Mouse (Mus musculus): ENCODE results near the gene Nav2. TPM values are rescaled to one million over a fixed set of nuclear protein-coding genes. Genes with fewer than 3 reads are reported as not detected.

Gene Nav2
- total RNA-seq, 2 experiments from 2014 or later, result 77.1 to 106 TPM

DNA sequence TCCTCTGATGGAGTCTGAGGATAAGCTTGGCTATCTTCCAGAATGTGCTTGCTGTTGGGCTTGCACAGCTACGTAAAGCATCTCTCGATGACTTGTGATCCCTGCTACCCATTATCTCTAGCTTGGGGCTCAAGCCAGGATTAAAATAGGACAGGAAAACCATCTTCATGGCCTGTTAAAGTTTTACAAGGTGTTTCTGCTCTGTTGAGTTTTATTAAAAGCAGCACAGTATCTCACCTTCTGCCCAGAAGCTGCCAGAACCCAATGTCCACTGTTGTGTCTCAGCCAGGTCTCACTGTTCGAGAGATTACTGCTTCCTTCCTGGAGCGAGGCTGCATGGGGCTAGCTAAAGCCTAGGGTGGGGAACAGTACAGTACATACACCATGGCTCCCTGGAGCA is 123.7 kb downstream of the Nav2 start:
- intact Hi-C loops (cut with DNase I), result no loop called here
- no peak for DNase-seq (ENCODE audit: low spot score in 2 of 2)

DNA sequence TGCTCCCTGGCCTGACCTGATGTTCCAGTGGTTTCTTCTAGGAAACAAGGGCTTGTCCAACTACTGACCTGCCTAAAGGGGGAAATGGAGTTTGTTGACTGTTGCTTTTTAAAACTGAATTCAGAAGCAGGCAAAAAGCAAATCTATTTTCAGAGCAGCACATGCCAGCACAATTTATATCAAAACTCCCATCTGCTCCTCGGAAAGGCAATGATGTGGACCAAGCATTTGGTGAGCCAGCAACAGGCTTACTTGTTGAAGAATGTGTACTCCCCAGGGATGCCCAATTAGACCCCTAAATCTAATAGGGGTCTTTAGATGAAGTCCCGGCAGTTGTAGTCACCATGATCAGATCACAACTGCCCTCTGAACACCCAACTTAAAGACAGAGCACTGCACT is 125.7 kb downstream of the Nav2 start:
- peak in 1 of 2 experiments; percentile 38 for DNase-seq (ENCODE audit: low spot score in 2 of 2)
- intact Hi-C loops (cut with DNase I), result no loop called here

- DNase-seq (ENCODE audit: low spot score in 2 of 2), result no peak
- intact Hi-C loops (cut with DNase I), result no loop called here
Observed at GRCm38 (mm10) chr7:49040163-49040562, 131.6 kb downstream of the Nav2 start.

DNA sequence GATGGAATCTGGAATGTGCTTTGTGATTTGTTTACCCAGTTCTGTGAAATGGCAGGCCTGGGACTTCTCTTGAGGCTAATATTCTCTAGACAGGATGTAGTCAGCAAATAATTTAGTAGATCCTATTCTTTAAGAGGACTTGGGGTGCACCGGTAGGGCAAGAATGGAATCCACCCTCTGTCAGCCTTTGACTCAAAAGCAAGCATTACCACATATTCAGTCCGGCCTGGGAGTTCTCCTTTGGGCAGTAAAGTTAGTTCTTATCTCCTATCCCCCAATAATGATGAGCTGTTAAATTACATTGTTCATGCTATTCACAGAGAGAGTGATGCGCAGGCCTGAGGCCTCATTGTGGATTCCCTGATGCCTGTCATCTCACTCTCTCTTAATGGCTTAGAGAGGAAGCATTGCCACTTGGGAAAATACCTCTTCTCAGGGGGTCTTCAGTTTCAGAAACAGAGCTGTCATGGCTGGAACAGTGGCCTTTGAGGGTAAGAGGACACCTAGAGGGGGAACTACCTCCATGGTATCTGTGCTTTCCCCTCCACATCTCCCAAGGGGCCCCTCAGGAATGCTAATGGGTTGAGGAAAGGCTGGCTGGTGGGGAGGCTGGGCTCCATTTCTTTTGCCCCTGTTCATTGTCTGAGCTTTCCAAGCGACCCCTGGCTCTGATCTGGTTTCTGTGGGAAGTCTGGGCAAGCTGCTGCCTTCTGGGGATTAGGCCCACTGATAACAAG is 133.0 kb downstream of the Nav2 start:
- intact Hi-C loops (cut with DNase I), result no loop called here
- DNase-seq (ENCODE audit: low spot score in 2 of 2), result no peak

DNA sequence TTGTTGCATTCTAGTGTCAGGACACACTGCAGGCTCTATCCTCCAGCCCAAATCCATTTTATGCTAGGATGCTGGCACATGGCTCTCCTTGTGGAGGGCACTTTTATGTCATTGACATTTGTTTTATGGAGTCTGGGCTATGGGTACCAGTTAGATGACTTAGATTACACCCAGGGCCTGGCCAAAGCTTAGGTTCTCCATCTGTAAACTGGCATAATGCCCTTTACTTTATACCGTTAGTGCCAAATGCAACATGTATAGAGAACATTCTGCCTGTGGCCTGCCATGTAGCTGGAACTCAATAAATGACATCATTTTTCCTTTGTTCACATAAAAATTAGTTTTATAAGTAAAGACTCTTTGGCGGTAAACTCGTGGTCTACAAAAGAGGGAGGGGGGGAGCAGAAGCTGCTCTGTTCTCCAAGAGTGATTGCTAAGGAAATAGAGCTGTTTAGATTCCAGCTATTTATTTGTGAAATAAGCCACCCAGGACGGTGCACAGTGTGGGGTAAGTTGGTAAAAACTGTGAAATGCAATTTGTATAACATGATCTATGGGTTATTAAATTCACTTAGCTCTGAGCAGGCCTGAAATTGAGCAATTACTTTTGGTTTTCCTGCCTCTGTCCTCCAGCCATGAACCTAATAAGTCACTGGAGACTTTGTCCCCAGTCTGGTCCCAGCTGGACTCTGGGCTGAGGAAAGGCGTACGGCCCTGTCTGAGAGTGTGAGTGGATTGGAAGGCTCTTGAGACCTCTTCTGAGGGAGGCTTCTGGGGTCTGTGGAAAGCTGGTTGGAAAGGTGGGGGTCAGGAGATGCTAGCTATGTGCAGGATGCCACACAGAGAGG is 137.2 kb downstream of the Nav2 start:
- no peak for DNase-seq (ENCODE audit: low spot score in 2 of 2)
- intact Hi-C loops (cut with DNase I), result no loop called here

GRCm38 (mm10) chr7:49046347-49046989 is 138.0 kb downstream of the Nav2 start:
- no peak for DNase-seq (ENCODE audit: low spot score in 2 of 2)
- intact Hi-C loops (cut with DNase I), result no loop called here

- intact Hi-C loops (cut with DNase I), result no loop called here
- no peak for DNase-seq (ENCODE audit: low spot score in 2 of 2)
Observed at GRCm38 (mm10) chr7:49047336-49047735, 138.8 kb downstream of the Nav2 start.

- DNase-seq (ENCODE audit: low spot score in 2 of 2), result no peak
- intact Hi-C loops (cut with DNase I), result no loop called here
Observed at GRCm38 (mm10) chr7:49052871-49053618, 144.5 kb downstream of the Nav2 start.

DNA sequence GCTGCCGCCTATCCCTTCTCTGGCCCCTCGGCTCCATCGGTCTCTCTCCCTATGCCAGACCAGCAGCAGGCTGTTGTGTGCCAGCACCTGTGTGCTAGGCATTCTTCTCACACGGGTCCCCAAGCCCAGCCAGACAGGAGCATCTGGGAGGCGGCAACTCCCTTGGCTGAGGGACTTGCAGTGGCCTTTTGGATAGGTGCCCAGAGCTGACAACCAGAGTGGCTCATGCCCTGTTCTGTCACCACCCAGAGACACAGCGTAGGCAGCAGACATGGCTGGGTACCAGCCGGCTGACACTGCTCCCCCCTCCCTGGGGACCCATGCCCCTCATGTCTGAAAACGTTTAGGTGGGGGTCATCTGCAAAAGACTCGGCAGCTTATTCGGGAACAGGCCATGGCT is 146.8 kb downstream of the Nav2 start:
- DNase-seq (ENCODE audit: low spot score in 2 of 2), result no peak
- intact Hi-C loops (cut with DNase I), result no loop called here

DNA sequence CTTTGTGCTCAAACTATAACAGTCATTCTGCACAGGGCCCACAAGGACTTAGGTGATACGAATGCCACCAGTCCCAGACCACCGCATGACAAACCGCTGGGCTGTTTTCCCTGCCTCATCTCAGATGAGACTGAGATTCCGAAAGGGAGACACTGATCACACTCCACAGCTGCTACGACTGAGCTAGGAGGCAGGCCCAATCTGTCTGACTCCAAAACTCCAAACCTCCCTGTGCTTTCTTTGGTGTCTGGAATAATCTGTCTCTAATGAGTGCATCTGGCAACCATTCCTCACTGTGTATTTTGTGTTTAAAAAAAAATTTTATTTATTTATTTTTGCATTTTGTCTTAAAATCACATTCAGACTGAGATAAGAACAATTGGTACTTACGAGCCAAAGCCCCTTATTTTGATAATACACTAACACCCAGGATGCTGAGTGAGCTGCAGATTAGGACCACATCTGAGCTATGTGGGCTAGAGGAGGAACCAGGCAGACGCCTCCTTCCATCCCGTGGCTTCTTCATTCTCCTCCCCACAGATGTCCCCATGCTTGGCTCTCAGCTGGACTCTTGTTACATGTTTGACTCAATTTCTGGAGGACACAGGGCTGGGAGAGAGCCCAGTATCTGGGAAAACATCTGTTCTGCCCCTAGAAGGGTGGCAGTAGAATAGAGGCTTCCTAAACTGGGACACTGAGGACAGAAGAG is 149.9 kb downstream of the Nav2 start:
- peak in 1 of 2 experiments; percentile 16 for DNase-seq (ENCODE audit: low spot score in 2 of 2)
- intact Hi-C loops (cut with DNase I), result no loop called here

DNA sequence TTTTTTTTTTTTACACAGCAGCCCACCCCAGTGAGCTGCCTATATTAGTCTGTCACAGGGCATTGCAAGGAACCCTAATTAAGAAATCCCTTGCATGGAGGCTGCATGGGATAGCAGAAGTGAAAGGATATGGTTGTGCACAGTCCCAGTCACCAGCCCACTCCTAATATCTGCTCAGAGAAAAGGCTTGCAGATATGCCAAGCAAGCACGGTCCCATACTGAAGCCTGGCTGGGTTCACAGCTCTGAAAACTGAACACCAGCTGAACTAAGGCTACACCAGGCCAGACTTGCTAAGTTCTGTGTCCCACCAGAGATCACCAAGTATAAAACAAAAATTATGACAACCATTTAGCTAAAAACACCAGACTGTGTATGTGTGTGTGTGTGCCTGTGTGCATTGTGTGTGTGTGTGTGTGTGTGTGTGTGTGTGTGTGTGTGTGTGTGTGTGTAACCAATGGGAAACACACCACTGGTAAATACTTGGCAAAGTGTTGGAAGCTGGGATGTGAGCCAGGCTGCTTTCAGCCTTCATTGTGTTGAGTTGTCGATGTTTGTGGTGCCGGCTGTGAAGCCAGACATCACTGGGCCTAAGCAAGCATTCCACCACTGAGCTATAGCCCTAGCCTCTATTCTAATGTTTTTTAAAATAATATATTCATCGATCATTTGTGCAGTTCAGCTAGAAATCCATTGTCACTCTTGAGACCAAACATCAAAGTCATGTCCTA is 156.4 kb downstream of the Nav2 start:
- no peak for DNase-seq (ENCODE audit: low spot score in 2 of 2)
- intact Hi-C loops (cut with DNase I), result no loop called here

DNA sequence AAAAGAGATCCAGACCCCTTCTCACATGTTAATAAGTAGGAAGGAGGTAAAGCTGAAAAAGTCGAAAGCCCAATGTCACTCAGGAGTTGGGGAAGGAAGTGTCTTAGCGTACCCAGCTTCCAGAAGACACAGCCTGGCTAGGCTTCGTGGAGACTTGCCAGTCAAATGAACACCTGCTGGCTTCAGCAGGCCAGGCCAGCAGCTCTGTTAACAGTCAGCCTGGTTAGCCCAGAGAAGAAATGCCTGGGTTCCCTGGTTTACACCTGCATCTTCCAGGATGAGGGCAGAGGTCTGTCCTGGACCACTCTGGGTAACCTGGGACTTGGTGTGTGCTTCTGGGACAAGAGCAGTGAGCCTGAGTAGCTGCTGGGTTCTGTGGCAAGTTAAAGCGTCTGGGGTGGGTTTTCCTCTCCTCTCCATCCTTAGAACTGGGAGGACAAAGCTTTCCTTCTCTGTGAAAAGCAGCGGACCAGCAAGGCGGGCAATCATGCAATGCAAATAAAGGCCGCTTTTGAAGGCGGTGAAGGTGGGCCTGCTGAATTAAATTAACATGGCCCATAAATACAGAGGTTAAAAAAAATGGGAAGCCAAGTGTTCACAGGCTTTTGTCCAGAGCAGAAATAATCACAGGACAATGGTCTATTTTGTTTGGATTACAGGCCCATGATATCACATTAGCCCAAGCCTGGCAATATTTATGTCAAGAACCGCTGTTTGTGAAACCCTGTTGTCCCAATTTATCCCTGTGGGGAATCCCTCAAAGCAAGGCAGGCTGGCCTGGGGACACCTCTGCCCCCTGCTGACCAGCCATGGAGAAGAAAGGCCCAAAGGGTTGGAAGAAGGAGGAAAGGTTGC is 157.3 kb downstream of the Nav2 start:
- DNase-seq (ENCODE audit: low spot score in 2 of 2), result no peak
- intact Hi-C loops (cut with DNase I), result no loop called here

DNA sequence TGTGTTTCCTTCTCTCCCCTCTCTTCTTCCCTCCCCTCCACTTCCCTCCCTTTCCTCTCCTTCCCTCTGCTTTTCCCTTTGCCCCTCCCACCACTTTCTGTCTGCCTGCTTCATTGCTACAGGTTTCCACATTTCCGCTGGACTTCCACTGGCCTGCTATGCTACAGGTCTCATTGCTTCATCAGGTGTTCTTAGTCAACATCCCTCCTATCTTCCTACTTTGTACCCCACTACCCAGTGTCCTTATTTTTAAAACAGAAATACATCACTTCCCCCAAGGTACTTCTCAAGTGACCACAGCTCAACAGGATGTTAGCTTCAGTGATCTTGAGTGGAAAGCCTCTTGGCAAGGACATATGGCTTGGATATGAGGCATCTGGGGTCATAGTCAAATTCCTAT is 158.3 kb downstream of the Nav2 start:
- DNase-seq (ENCODE audit: low spot score in 2 of 2), result no peak
- intact Hi-C loops (cut with DNase I), result no loop called here

GRCm38 (mm10) chr7:49069396-49069961 is 161.0 kb downstream of the Nav2 start:
- intact Hi-C loops (cut with DNase I), result no loop called here
- no peak for DNase-seq (ENCODE audit: low spot score in 2 of 2)

- no peak for DNase-seq (ENCODE audit: low spot score in 2 of 2)
- intact Hi-C loops (cut with DNase I), result no loop called here
Observed at GRCm38 (mm10) chr7:49070621-49071020, 162.1 kb downstream of the Nav2 start.

DNA sequence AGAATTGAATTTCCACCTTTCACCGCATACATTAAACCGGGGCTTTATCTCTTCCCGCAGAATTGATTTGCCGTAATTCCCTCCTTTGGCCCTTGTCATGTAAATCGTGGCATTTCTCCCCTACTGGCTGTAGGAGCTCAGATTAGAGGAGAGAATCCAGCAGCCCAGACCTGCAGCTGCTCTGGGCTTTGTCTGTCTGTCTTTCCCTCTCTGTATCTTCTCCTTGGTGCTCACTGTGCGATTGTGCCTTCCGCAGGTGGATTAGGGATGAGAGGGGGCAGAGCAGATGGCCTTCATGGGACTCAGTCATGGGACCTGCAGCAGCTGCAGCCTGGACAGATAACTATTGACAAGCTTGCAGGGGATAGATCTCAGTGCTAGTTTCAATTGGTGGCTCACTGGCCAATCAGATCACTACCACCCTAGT is 162.6 kb downstream of the Nav2 start:
- DNase-seq (ENCODE audit: low spot score in 2 of 2), result no peak
- intact Hi-C loops (cut with DNase I), result no loop called here

DNA sequence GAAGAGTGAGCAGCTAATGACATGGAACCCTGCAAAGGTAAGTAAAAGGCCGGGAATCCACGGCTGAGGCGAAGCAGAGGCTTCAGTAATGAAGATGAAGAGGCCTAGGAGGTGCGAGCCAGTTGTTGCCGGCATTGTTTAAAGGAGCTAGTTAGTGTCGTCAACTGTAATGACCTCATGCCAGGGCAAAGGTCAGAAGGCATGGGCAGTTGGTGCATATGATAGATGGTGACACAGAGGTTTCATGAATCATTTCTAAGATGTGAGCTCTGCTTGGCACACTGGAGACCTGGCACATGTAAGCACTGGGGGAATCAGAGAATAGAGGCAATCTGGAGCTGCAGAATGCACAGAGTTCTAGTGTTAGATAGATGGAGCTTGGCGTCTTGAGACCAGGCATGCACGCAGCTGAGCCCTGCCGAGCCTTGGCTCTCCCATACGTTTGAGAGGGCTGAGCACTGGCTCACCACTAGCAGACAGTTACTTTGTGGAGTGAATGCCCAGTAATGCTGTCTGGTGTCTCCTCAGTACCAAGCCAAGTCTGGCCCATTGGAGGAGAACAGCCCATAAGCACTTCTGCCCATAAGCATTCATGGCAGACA is 166.9 kb downstream of the Nav2 start:
- intact Hi-C loops (cut with DNase I), result loop anchor here (5.0 kb wide), 1 partner anchor 113 kb away; no protein-coding TSS in a partner anchor
- peak in 1 of 2 experiments; percentile 26 for DNase-seq (ENCODE audit: low spot score in 2 of 2)
